Mouse (Mus musculus): Measurements from ENCODE around the gene Pnlip.

The Pnlip gene

DNA sequence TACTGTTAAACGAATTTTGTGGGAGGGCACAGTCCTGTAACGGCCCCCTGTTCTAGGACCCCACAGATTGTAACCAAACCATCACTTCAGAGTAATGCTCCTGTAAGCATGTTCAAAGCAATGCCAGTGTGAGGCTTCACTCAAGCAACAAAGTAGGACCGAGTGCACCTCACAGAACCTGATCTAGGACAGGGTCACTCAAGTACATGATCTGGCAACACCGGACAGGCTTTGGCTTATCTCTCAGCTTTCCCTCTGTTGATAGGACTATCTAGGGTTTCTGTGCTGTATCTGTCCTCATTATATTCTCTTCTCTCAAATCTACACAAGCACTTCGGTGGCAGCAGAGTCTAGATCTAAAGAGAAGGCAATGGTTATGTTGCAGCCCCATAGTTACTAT, 74.3 kb downstream of the Pnlip start:
- no peak for DNase-seq (ENCODE audit: low spot score in 2 of 2)

DNA sequence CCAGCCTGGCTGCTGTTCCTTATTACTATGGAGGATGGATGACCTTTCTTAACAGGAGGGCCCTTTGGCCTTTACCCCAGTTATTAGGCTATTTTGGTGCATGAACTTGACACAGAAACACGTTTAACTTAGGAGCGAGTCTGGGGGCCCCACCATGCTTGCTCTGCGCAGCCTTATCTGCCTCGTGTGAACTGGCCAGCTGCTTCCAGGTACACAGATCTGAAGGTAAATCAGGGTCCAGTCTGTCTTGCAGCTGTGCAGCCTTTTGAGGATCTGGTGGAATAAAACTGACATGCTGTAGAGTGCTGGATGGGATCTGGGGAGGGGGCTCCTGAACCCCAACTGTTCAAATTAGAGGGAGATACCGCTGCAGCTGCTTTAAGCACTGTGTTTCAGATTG, 75.5 kb downstream of the Pnlip start:
- no peak for DNase-seq (ENCODE audit: low spot score in 2 of 2)

DNA sequence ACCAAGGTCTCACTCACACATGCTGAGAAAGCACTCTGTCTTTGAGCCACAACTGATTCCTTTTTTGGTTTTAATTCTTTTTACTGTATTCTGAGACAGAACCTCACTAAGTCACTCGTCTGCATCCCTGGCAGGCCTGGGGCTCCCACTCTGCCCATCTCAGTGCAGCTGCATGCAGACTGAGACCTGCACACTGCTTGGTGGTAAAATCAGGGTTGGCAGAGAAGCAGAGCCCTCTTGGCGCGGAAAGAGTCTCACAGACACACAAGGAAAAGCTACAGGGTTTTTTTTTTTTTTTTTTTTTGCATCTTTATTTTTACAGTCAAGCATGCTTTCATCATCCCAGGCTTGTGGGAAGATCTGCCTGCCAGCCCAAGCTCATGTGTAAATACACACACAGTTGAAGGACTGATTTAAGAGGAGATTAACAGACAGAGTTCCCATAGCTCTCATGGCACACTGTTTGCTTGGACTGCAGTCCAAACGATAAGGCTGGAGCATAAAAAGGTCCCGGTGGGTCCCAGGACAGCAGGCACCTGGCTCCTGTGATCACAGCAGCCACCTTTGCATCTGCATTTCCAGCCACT, 76.2 kb downstream of the Pnlip start, which contains the start of gene Pnliprp1:
Pnliprp1 (plus strand) TSS at position 443 of the 587 bp plus-strand sequence.
- DNase-seq (ENCODE audit: low spot score in 2 of 2): no peak

All from spleen, postnatal 14 days (tissue).